Mouse (Mus musculus) left cerebral cortex, adult 8-10 months (tissue): ENCODE data around the gene Pde6h. TPM values are rescaled to one million over a fixed set of nuclear protein-coding genes. Genes with fewer than 3 reads are reported as not detected.
A peak's percentile ranks its signal among the peaks of the same experiment; 100 is the strongest.

Experiments
- DNase-seq, 2 experiments: peaks; one replicate each; pipeline ENCODE4 v3.0.0; 2022; ENCODE audit warnings: low spot score in 2 of 2
- total RNA-seq, 4 experiments: library from RNA; stranded (reverse); gene quantifications; 2 replicates each; pipeline ENCODE4 v1.2.4; 2022

Gene Pde6h
- total RNA-seq, 4 experiments from 2014 or later, result 0.44 to 3.0 (median 1.1) TPM

- no peak for DNase-seq
Observed at GRCm38 (mm10) chr6:136912751-136913265, 10.8 kb upstream of the Pde6h start.

- DNase-seq, result no peak
Observed at GRCm38 (mm10) chr6:136913384-136914126, 10.1 kb upstream of the Pde6h start.

GRCm38 (mm10) chr6:136914234-136914633 lies 9.4 kb upstream of the Pde6h start:
- DNase-seq, result no peak

- DNase-seq, result no peak
Observed at GRCm38 (mm10) chr6:136915721-136916395, 7.8 kb upstream of the Pde6h start.

- no peak for DNase-seq
Observed at GRCm38 (mm10) chr6:136917885-136918284, 5.7 kb upstream of the Pde6h start.

- peak; percentile 33 to 56 for DNase-seq
Observed at GRCm38 (mm10) chr6:136920320-136921257, 3.0 kb upstream of the Pde6h start.

GRCm38 (mm10) chr6:136921601-136922000 lies 2.0 kb upstream of the Pde6h start:
- DNase-seq, result no peak

- no peak for DNase-seq
Observed at GRCm38 (mm10) chr6:136922080-136922479, 1.6 kb upstream of the Pde6h start, which contains the start of gene Erp27. Gene Erp27, minus strand, starts transcription at chr6:136922180.

- no peak for DNase-seq
Observed at GRCm38 (mm10) chr6:136922871-136923270, 761 bp upstream of the Pde6h start.

- no peak for DNase-seq
Observed at GRCm38 (mm10) chr6:136925049-136925448, 1.4 kb downstream of the Pde6h start.

- DNase-seq, result no peak
Observed at GRCm38 (mm10) chr6:136927626-136928025, 4.0 kb downstream of the Pde6h start.

- no peak for DNase-seq
Observed at GRCm38 (mm10) chr6:136930677-136931076, 7.0 kb downstream of the Pde6h start.

GRCm38 (mm10) chr6:136931246-136931645 lies 7.6 kb downstream of the Pde6h start:
- DNase-seq, result no peak

GRCm38 (mm10) chr6:136934068-136934467 lies 10.4 kb downstream of the Pde6h start:
- no peak for DNase-seq

- DNase-seq, result no peak
Observed at GRCm38 (mm10) chr6:136935233-136935632, 11.6 kb downstream of the Pde6h start.

- no peak for DNase-seq
Observed at GRCm38 (mm10) chr6:136936361-136936760, 12.7 kb downstream of the Pde6h start.

- no peak for DNase-seq
Observed at GRCm38 (mm10) chr6:136937117-136937516, 13.5 kb downstream of the Pde6h start.

GRCm38 (mm10) chr6:136938331-136939126 lies 14.9 kb downstream of the Pde6h start:
- no peak for DNase-seq

GRCm38 (mm10) chr6:136939326-136940187 lies 15.9 kb downstream of the Pde6h start:
- DNase-seq, result no peak
